Mouse (Mus musculus): Measurements from ENCODE around the gene Fam178b.

GRCm38 (mm10) chr1:36656233-36656632 lies 26.8 kb downstream of the Fam178b start:
- TF ChIP-seq CTCF (IDR thresholded peaks at IDR 0.05; ENCODE audit: low read depth, low read length) (no peak), POLR2A (IDR thresholded peaks at IDR 0.05; ENCODE audit: insufficient read depth, low read length) (no peak)
